Mouse (Mus musculus): ENCODE results near the gene Efhc1. TPM values are rescaled to one million over a fixed set of nuclear protein-coding genes. Genes with fewer than 3 reads are reported as not detected.

The Efhc1 gene
- polyA plus RNA-seq, 1 experiment from 2014 or later: 2.9 TPM

Other genes with a start within 250 kb of the Efhc1 start
- not detected in 2 replicates for gene Il17a, start 220.7 kb upstream of the Efhc1 start, polyA plus RNA-seq (2015; fragmentation: Nextera tagmentation; extraction: Ambion mirVana)
- gene Il17f, start 161.0 kb upstream of the Efhc1 start, polyA plus RNA-seq (2015; fragmentation: Nextera tagmentation; extraction: Ambion mirVana): 0.37 TPM in 1 of 2 replicates, not detected in the other
- gene Mcm3, start 131.3 kb upstream of the Efhc1 start, polyA plus RNA-seq (2015; fragmentation: Nextera tagmentation; extraction: Ambion mirVana): 115 and 118 TPM in 2 replicates
- gene Paqr8, start 61.0 kb upstream of the Efhc1 start, polyA plus RNA-seq (2015; fragmentation: Nextera tagmentation; extraction: Ambion mirVana): 5.7 and 6.0 TPM in 2 replicates
- 10.9 and 11.5 TPM in 2 replicates for gene Tram2, start 127.6 kb downstream of the Efhc1 start, polyA plus RNA-seq (2015; fragmentation: Nextera tagmentation; extraction: Ambion mirVana)

Measured in limb, embryonic 15.5 days (tissue).